Mouse (Mus musculus): ENCODE measurements around the gene Mvd. TPM values are rescaled to one million over a fixed set of nuclear protein-coding genes. Genes with fewer than 3 reads are reported as not detected.

The Mvd gene
- polyA plus RNA-seq, 2 experiments: 38.2 to 42.3 TPM

DNA sequence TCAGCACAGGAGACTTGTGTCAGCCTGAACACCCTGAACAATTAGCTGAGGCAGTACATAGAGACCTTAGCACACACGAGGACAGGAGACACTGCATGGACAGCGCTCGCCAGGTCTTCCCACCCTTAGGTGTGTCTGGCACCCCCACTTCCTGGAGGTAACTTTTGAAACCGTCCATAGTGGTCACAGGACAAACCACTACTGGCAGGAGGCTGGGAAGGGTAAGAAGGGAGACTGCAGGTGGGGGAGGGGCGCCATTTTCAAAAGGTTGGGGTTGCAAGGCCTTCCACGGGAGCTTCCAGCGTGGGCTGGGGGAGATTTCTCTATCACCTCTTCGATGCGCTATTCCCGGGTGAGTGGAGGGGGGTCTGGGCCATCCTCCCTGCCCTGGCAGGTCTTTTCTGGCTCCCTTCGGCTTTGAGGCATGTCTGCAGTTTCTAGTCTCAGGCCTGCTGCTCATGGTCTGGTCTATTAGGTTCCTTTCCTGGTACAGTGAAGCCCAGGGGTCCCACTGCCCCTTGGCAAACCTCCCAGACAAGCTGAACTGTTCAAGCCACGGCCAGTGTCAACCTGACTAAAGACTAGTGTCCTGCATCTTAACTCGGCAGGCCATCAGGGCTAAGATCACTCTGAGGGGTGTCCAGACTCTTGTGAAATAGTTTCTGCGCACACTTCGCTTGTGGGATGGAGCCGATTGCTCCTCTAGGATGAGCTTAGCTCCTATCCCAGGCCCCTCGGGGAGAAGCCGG lies 11.4 kb downstream of the Mvd start:
- H3K4me3 ChIP-seq (replicated peaks; ENCODE audit: low read length): peak overlapping the region; percentile 57
- ATAC-seq (ENCODE audit: low FRiP score, low read depth): no peak
- H3K4me2 ChIP-seq (replicated peaks; ENCODE audit: low read depth, low read length, severe bottlenecking): peak overlapping the region; percentile 94
- no peaks in the 10 kb centered on the region for H3K9me3 ChIP-seq (ENCODE audit: control insufficient read depth, low read length)
- TF ChIP-seq POLR2A (IDR thresholded peaks at IDR 0.05; ENCODE audit: borderline replicate concordance, extremely low read depth, insufficient read depth, insufficient read length): no peak
- DNase-seq (ENCODE audit: low spot score): no peak
- peak overlapping the region; percentile 38; the same call in 1 of the 2 replicates for H3K27ac ChIP-seq (replicated peaks; ENCODE audit: low read depth, low read length)
- H3K4me1 ChIP-seq (ENCODE audit: control insufficient read depth, insufficient read depth, low read length): peaks cover 14% of the 10 kb centered on the region
- H3K27me3 ChIP-seq (ENCODE audit: control insufficient read depth, insufficient read depth, low read length): no peaks in the 10 kb centered on the region
- peak overlapping the region; percentile 79 for H3K9ac ChIP-seq (ENCODE audit: low read depth, low read length, severe bottlenecking)
- 36% methylated on average over 18 of the region's 18 CpGs for WGBS
- peaks cover 19% of the 10 kb centered on the region for H3K36me3 ChIP-seq (ENCODE audit: control insufficient read depth, insufficient read depth, low read length)

DNA sequence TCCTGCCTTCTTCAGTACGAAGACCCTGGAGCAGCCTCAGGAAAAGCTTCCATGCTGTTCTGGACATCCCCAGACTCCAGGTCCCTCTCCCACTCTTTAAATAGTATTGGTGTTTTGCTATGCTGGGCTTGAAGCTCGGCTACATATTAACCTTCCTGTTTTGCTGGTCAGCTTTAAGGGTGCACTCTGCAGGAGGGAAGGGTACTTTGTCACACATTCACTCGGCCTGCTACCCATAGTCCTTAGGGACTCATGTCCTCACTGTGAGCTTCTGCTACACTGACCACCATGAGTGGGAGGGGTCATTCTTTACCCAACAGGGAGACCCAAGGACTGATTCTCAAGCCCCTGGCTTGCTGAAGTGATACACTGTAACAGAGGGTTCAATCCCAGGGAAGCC lies 12.6 kb downstream of the Mvd start:
- Histone ChIP-seq H3K27me3 (ENCODE audit: control insufficient read depth, insufficient read depth, low read length) (no peaks in the 10 kb centered on the region), H3K9ac (ENCODE audit: low read depth, low read length, severe bottlenecking) (no peak overlapping the region), H3K36me3 (ENCODE audit: control insufficient read depth, insufficient read depth, low read length) (peaks cover 7% of the 10 kb centered on the region; the same call in 1 of the 2 replicates), H3K4me1 (ENCODE audit: control insufficient read depth, insufficient read depth, low read length) (peaks cover 14% of the 10 kb centered on the region), H3K4me2 (replicated peaks; ENCODE audit: low read depth, low read length, severe bottlenecking) (no peak overlapping the region), H3K27ac (replicated peaks; ENCODE audit: low read depth, low read length) (no peak overlapping the region), H3K9me3 (ENCODE audit: control insufficient read depth, low read length) (no peaks in the 10 kb centered on the region), H3K4me3 (replicated peaks; ENCODE audit: low read length) (no peak overlapping the region)
- ATAC-seq (ENCODE audit: low FRiP score, low read depth) (no peak), DNase-seq (ENCODE audit: low spot score) (no peak)
- WGBS: 80% methylated on average over 3 of the region's 3 CpGs
- no peak for TF ChIP-seq POLR2A (IDR thresholded peaks at IDR 0.05; ENCODE audit: borderline replicate concordance, extremely low read depth, insufficient read depth, insufficient read length)

- Histone ChIP-seq H3K9me3 (ENCODE audit: control insufficient read depth, low read length) (no peaks in the 10 kb centered on the region), H3K36me3 (ENCODE audit: control insufficient read depth, insufficient read depth, low read length) (peaks cover 2% of the 10 kb centered on the region; the same call in 1 of the 2 replicates), H3K9ac (ENCODE audit: low read depth, low read length, severe bottlenecking) (no peak overlapping the region), H3K4me3 (replicated peaks; ENCODE audit: low read length) (no peak overlapping the region), H3K4me2 (replicated peaks; ENCODE audit: low read depth, low read length, severe bottlenecking) (no peak overlapping the region), H3K4me1 (ENCODE audit: control insufficient read depth, insufficient read depth, low read length) (peaks cover 14% of the 10 kb centered on the region), H3K27me3 (ENCODE audit: control insufficient read depth, insufficient read depth, low read length) (no peaks in the 10 kb centered on the region), H3K27ac (replicated peaks; ENCODE audit: low read depth, low read length) (no peak overlapping the region)
- ATAC-seq (ENCODE audit: low FRiP score, low read depth): no peak
- no peak for DNase-seq (ENCODE audit: low spot score)
- TF ChIP-seq POLR2A (IDR thresholded peaks at IDR 0.05; ENCODE audit: borderline replicate concordance, extremely low read depth, insufficient read depth, insufficient read length): no peak
- WGBS: 86% methylated on average over 10 of the region's 10 CpGs
Observed at GRCm38 (mm10) chr8:122430058-122430636, 13.1 kb downstream of the Mvd start.

DNA sequence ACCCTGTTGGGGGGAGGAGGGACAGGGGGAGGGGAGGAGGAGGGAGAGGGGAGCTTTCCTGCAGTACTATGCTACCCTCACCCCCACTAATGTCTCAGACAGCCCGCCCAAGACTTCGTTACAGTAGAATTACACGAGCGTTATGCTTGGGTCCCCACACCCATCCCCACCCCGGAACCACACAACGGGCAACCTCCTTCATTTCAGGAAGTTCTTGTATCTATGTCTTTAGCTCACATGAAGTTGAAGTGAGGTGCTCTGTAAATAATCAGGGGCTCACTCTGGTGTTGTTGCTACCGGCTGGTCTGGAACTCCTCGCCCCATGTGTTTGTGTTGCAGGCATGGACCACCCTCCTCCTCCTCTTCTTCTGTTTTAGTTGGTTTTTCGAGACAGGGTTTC lies 15.1 kb downstream of the Mvd start:
- Histone ChIP-seq H3K27me3 (ENCODE audit: control insufficient read depth, insufficient read depth, low read length) (no peaks in the 10 kb centered on the region), H3K36me3 (ENCODE audit: control insufficient read depth, insufficient read depth, low read length) (0 out of 2 replicates have a peak, but pooled peaks cover 3% of the 10 kb centered on the region), H3K9me3 (ENCODE audit: control insufficient read depth, low read length) (no peaks in the 10 kb centered on the region), H3K4me3 (replicated peaks; ENCODE audit: low read length) (no peak overlapping the region), H3K4me2 (replicated peaks; ENCODE audit: low read depth, low read length, severe bottlenecking) (no peak overlapping the region), H3K9ac (ENCODE audit: low read depth, low read length, severe bottlenecking) (no peak overlapping the region), H3K27ac (replicated peaks; ENCODE audit: low read depth, low read length) (no peak overlapping the region), H3K4me1 (ENCODE audit: control insufficient read depth, insufficient read depth, low read length) (peaks cover 14% of the 10 kb centered on the region)
- WGBS: 89% methylated on average over 9 of the region's 9 CpGs
- no peak for TF ChIP-seq POLR2A (IDR thresholded peaks at IDR 0.05; ENCODE audit: borderline replicate concordance, extremely low read depth, insufficient read depth, insufficient read length)
- ATAC-seq (ENCODE audit: low FRiP score, low read depth): no peak
- no peak for DNase-seq (ENCODE audit: low spot score)

DNA sequence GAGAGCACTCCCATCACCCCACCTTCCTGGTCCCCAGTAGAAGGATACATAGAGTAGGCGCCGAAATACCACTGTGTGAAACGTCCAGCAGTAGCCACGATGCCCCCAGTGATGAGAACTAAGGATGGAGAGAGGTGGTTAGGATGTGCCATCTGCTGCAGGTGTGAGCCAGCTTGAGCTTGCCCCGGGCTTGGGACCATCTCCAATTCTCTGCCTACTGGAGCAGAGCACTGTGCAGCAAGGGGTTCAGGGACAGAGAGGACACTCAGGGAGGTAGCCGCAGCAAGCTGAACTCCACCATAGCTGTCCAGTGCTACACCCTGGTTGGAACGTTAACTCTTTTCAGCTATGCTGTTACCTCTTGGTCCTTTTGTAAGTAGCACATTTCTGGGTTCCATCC lies 15.6 kb downstream of the Mvd start:
- 94% methylated on average over 7 of the region's 7 CpGs for WGBS
- H3K4me1 ChIP-seq (ENCODE audit: control insufficient read depth, insufficient read depth, low read length): peaks cover 10% of the 10 kb centered on the region

More for the DNA sequence above, 15.6 kb downstream of the Mvd start:
- H3K27ac ChIP-seq (replicated peaks; ENCODE audit: low read depth, low read length): no peak overlapping the region
- ATAC-seq (ENCODE audit: low FRiP score, low read depth) (no peak), DNase-seq (ENCODE audit: low spot score) (no peak)
- 0 out of 2 replicates have a peak, but pooled peaks cover 3% of the 10 kb centered on the region for H3K36me3 ChIP-seq (ENCODE audit: control insufficient read depth, insufficient read depth, low read length)
- H3K4me2 ChIP-seq (replicated peaks; ENCODE audit: low read depth, low read length, severe bottlenecking): no peak overlapping the region
- no peaks in the 10 kb centered on the region for H3K9me3 ChIP-seq (ENCODE audit: control insufficient read depth, low read length)
- H3K27me3 ChIP-seq (ENCODE audit: control insufficient read depth, insufficient read depth, low read length): no peaks in the 10 kb centered on the region
- TF ChIP-seq POLR2A (IDR thresholded peaks at IDR 0.05; ENCODE audit: borderline replicate concordance, extremely low read depth, insufficient read depth, insufficient read length): no peak
- H3K9ac ChIP-seq (ENCODE audit: low read depth, low read length, severe bottlenecking): no peak overlapping the region
- H3K4me3 ChIP-seq (replicated peaks; ENCODE audit: low read length): no peak overlapping the region

Measured in limb, embryonic 14.5 days (tissue).